Mouse (Mus musculus): ENCODE measurements around the gene Foxn3. TPM values are rescaled to one million over a fixed set of nuclear protein-coding genes. Genes with fewer than 3 reads are reported as not detected.

Foxn3 gene
- polyA plus RNA-seq, 1 experiment from 2014 or later = 54.0 TPM

GRCm38 (mm10) chr12:99558476-99558875 is 4.9 kb downstream of the Foxn3 start:
- DNase-seq (ENCODE audit: low spot score) (no peak), ATAC-seq (replicated peaks; ENCODE audit: low FRiP score, low read depth) (no peak)
- Histone ChIP-seq H3K9ac (ENCODE audit: low read depth, low read length) (no peak overlapping the region), H3K4me3 (replicated peaks; ENCODE audit: low read depth, low read length) (no peak overlapping the region), H3K27me3 (ENCODE audit: insufficient read depth, low read length) (no peaks in the 10 kb centered on the region), H3K36me3 (ENCODE audit: insufficient read depth, low read length) (no peaks in the 10 kb centered on the region), H3K9me3 (replicated peaks; ENCODE audit: low read length) (no peaks in the 10 kb centered on the region), H3K4me2 (ENCODE audit: low read length) (no peak overlapping the region), H3K4me1 (replicated peaks; ENCODE audit: insufficient read depth, low read length) (peaks cover 17% of the 10 kb centered on the region), H3K27ac (no peak overlapping the region)
- TF ChIP-seq CTCF (IDR thresholded peaks at IDR 0.05; ENCODE audit: low read depth) = no peak
- WGBS = 69% methylated on average over 4 of the region's 4 CpGs

DNA sequence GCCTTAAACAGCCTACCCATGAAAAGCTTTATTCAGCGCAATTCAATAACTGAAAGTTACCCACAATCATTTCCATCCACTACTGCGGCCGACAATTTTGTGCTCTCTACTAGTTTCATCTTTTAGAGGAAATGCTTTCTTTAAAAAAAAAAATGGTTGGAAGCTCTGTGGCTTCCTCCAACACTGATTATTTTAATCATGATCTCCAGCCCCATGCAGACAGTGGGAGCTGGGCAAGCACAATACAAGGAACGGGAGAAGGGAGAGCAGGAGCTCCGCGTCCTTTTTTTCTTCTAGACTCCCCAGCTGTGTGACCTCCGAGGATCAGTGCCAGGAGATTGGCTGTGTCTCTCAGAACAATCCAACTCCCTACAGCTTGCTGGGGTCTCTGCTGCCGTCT is 5.9 kb downstream of the Foxn3 start:
- Histone ChIP-seq H3K4me1 (replicated peaks; ENCODE audit: insufficient read depth, low read length) (peaks cover 17% of the 10 kb centered on the region), H3K27me3 (ENCODE audit: insufficient read depth, low read length) (no peaks in the 10 kb centered on the region), H3K9ac (ENCODE audit: low read depth, low read length) (no peak overlapping the region), H3K9me3 (replicated peaks; ENCODE audit: low read length) (no peaks in the 10 kb centered on the region), H3K27ac (no peak overlapping the region), H3K4me3 (replicated peaks; ENCODE audit: low read depth, low read length) (no peak overlapping the region), H3K36me3 (ENCODE audit: insufficient read depth, low read length) (no peaks in the 10 kb centered on the region), H3K4me2 (ENCODE audit: low read length) (no peak overlapping the region)
- ATAC-seq (replicated peaks; ENCODE audit: low FRiP score, low read depth) (no peak), DNase-seq (ENCODE audit: low spot score) (no peak)
- 73% methylated on average over 8 of the region's 8 CpGs for WGBS
- no peak for TF ChIP-seq CTCF (IDR thresholded peaks at IDR 0.05; ENCODE audit: low read depth)

GRCm38 (mm10) chr12:99550629-99551028 is 12.8 kb downstream of the Foxn3 start:
- Histone ChIP-seq H3K36me3 (ENCODE audit: insufficient read depth, low read length) (no peaks in the 10 kb centered on the region), H3K27me3 (ENCODE audit: insufficient read depth, low read length) (no peaks in the 10 kb centered on the region), H3K9ac (ENCODE audit: low read depth, low read length) (no peak overlapping the region), H3K4me1 (replicated peaks; ENCODE audit: insufficient read depth, low read length) (no peaks in the 10 kb centered on the region), H3K27ac (no peak overlapping the region), H3K9me3 (replicated peaks; ENCODE audit: low read length) (no peaks in the 10 kb centered on the region), H3K4me2 (ENCODE audit: low read length) (no peak overlapping the region), H3K4me3 (replicated peaks; ENCODE audit: low read depth, low read length) (no peak overlapping the region)
- 79% methylated on average over 8 of the region's 8 CpGs for WGBS
- ATAC-seq (replicated peaks; ENCODE audit: low FRiP score, low read depth) = no peak
- no peak for DNase-seq (ENCODE audit: low spot score)
- peak; percentile 39 for TF ChIP-seq CTCF (IDR thresholded peaks at IDR 0.05; ENCODE audit: low read depth)

GRCm38 (mm10) chr12:99549811-99550210 is 13.6 kb downstream of the Foxn3 start:
- Histone ChIP-seq H3K4me3 (replicated peaks; ENCODE audit: low read depth, low read length) (no peak overlapping the region), H3K9ac (ENCODE audit: low read depth, low read length) (no peak overlapping the region), H3K4me2 (ENCODE audit: low read length) (no peak overlapping the region), H3K9me3 (replicated peaks; ENCODE audit: low read length) (no peaks in the 10 kb centered on the region), H3K36me3 (ENCODE audit: insufficient read depth, low read length) (no peaks in the 10 kb centered on the region), H3K27me3 (ENCODE audit: insufficient read depth, low read length) (no peaks in the 10 kb centered on the region), H3K4me1 (replicated peaks; ENCODE audit: insufficient read depth, low read length) (no peaks in the 10 kb centered on the region), H3K27ac (no peak overlapping the region)
- DNase-seq (ENCODE audit: low spot score) (no peak), ATAC-seq (replicated peaks; ENCODE audit: low FRiP score, low read depth) (no peak)
- 91% methylated on average over 10 of the region's 10 CpGs for WGBS
- no peak for TF ChIP-seq CTCF (IDR thresholded peaks at IDR 0.05; ENCODE audit: low read depth)

- H3K4me1 ChIP-seq (replicated peaks; ENCODE audit: insufficient read depth, low read length) = no peaks in the 10 kb centered on the region
- no peak for TF ChIP-seq CTCF (IDR thresholded peaks at IDR 0.05; ENCODE audit: low read depth)
- H3K36me3 ChIP-seq (ENCODE audit: insufficient read depth, low read length) = no peaks in the 10 kb centered on the region
- no peak overlapping the region for H3K4me3 ChIP-seq (replicated peaks; ENCODE audit: low read depth, low read length)
- H3K27me3 ChIP-seq (ENCODE audit: insufficient read depth, low read length) = no peaks in the 10 kb centered on the region
- WGBS = 77% methylated on average over 7 of the region's 7 CpGs
- no peaks in the 10 kb centered on the region for H3K9me3 ChIP-seq (replicated peaks; ENCODE audit: low read length)
- no peak overlapping the region for H3K4me2 ChIP-seq (ENCODE audit: low read length)
- H3K9ac ChIP-seq (ENCODE audit: low read depth, low read length) = no peak overlapping the region
- no peak for DNase-seq (ENCODE audit: low spot score)
- H3K27ac ChIP-seq = no peak overlapping the region
- ATAC-seq (replicated peaks; ENCODE audit: low FRiP score, low read depth) = no peak
Observed at GRCm38 (mm10) chr12:99548419-99548818, 15.0 kb downstream of the Foxn3 start.

DNA sequence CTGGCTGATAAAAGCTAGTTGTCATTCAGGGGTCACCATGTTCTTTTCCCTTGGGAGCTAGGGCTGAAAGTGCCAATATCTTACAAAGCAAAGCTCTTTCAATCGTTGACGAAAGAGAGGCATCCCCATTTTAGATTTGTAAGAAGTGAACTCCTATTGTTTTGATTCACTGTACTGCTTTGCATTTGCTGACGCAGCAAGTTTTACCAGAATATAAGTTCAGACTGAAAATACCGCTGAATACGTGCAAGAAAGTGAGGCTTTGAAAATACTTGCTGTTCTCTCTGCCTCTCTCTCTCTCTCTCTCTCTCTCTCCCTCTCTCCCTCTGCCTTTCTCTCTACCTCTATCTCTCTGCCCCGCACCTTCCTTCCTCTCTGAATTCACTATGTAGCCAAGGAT is 16.1 kb downstream of the Foxn3 start:
- 88% methylated on average over 6 of the region's 6 CpGs for WGBS
- no peaks in the 10 kb centered on the region for H3K9me3 ChIP-seq (replicated peaks; ENCODE audit: low read length)
- H3K4me3 ChIP-seq (replicated peaks; ENCODE audit: low read depth, low read length) = no peak overlapping the region
- H3K36me3 ChIP-seq (ENCODE audit: insufficient read depth, low read length) = no peaks in the 10 kb centered on the region
- TF ChIP-seq CTCF (IDR thresholded peaks at IDR 0.05; ENCODE audit: low read depth) = no peak
- H3K9ac ChIP-seq (ENCODE audit: low read depth, low read length) = no peak overlapping the region
- no peak for DNase-seq (ENCODE audit: low spot score)
- no peak for ATAC-seq (replicated peaks; ENCODE audit: low FRiP score, low read depth)
- no peak overlapping the region for H3K4me2 ChIP-seq (ENCODE audit: low read length)
- H3K27me3 ChIP-seq (ENCODE audit: insufficient read depth, low read length) = no peaks in the 10 kb centered on the region
- H3K4me1 ChIP-seq (replicated peaks; ENCODE audit: insufficient read depth, low read length) = no peaks in the 10 kb centered on the region
- no peak overlapping the region for H3K27ac ChIP-seq

DNA sequence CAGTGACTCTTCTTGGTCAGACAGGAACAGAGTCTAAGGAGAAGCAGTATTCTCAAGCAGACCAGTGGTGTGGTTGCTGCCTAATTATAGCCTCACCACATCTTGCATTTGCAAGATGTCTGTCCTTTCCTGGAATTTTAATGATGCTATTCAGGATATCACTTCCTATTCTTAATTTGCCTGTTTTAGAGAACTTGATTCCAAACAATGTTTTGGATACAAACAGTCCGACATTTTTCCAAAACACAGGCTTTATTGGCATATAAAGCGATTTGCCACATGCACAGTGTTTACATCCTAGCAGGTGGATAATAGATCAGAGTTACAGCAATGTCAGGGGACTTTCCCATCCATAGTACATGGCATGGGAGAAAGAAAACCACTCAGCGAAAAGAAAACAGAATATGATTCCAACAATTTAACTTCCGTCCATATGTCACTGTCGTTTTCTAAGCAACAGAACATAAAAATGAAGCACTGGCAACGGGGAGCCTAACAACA is 18.1 kb downstream of the Foxn3 start:
- no peaks in the 10 kb centered on the region for H3K9me3 ChIP-seq (replicated peaks; ENCODE audit: low read length)
- H3K27ac ChIP-seq = no peak overlapping the region
- H3K9ac ChIP-seq (ENCODE audit: low read depth, low read length) = no peak overlapping the region
- H3K4me3 ChIP-seq (replicated peaks; ENCODE audit: low read depth, low read length) = no peak overlapping the region
- TF ChIP-seq CTCF (IDR thresholded peaks at IDR 0.05; ENCODE audit: low read depth) = no peak
- no peaks in the 10 kb centered on the region for H3K4me1 ChIP-seq (replicated peaks; ENCODE audit: insufficient read depth, low read length)
- no peaks in the 10 kb centered on the region for H3K36me3 ChIP-seq (ENCODE audit: insufficient read depth, low read length)
- H3K27me3 ChIP-seq (ENCODE audit: insufficient read depth, low read length) = no peaks in the 10 kb centered on the region
- 28% methylated on average over 6 of the region's 6 CpGs for WGBS
- no peak for ATAC-seq (replicated peaks; ENCODE audit: low FRiP score, low read depth)
- H3K4me2 ChIP-seq (ENCODE audit: low read length) = no peak overlapping the region
- peak; percentile 41 for DNase-seq (ENCODE audit: low spot score)
